Mouse (Mus musculus) ovary, postnatal 14 days (tissue): ENCODE results near the gene Gpr137b.
"Not testable (repeated sequence)": the region's sequence is repeated elsewhere in the genome, so short reads cannot be mapped to it uniquely, and the experiment has no call there.

Experiments used
- DNase-seq: peaks from one replicate; pipeline ENCODE4 v3.0.0; 2022; ENCODE audit warnings: low spot score

Gene Gpr137b

GRCm38 (mm10) chr13:13366371-13366770 lies 27.4 kb downstream of the Gpr137b start:
- DNase-seq, result not testable (repeated sequence)

GRCm38 (mm10) chr13:13363536-13363935 lies 30.3 kb downstream of the Gpr137b start:
- DNase-seq, result not testable (repeated sequence)

DNA sequence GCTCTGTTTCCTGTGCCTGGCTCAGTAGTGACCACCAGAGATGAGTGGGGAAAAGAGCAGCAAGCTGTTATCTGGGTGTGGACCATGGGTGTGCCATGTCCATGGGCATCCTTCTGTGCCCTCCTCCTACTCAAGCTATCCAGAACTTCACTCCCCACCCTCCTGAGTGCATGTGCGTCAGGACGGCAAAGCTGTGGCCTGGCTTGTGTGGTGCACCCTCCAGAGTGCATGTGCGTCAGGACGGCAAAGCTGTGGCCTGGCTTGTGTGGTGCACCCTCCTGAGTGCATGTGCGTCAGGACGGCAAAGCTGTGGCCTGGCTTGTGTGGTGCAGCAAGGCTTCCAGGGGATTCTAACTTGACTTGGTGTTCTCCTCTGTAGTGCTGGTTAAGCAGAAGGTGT lies 31.6 kb downstream of the Gpr137b start:
- not testable (repeated sequence) for DNase-seq

DNA sequence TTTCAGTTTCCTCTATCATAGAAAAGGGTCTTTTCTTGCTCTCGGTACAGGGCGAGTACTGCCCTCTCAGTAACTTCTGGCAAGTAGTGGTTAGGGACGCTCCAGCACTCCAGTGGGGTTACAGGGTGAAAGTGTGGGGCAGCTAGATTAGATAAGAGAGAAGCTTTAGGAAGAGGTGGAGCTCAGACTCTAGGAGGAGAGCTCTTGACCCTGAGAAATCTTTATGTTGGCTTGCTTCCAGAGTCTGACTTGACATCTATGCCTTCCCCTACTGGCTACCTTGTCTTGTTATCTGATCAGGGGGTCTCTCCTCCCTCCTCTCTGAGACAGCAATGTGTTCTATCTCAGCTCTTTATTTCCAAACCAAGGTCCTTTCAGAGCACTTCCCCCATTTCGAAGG lies 33.8 kb downstream of the Gpr137b start:
- not testable (repeated sequence) for DNase-seq

GRCm38 (mm10) chr13:13358602-13359001 lies 35.2 kb downstream of the Gpr137b start:
- not testable (repeated sequence) for DNase-seq

GRCm38 (mm10) chr13:13358097-13358496 lies 35.7 kb downstream of the Gpr137b start:
- DNase-seq, result not testable (repeated sequence)

DNA sequence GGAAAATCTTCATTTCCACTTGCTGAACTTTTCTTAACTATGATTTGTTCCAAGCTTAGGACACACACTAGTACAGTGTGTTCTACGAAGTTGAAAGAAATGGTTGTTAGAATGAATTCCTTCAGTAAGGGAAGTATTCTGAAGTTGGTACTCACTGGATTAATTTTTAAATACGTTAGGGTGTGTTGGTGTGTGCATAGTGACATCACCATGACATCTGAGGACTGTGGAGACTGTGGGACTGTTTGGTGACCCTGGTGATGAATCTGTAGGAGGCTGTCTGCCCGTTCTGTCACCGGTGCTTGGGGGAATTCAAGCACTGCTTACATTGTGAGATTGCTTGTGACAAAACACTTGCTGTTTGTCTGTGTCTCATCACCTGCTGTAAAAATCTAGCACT lies 41.7 kb downstream of the Gpr137b start:
- DNase-seq, result not testable (repeated sequence)

GRCm38 (mm10) chr13:13350681-13351080 lies 43.1 kb downstream of the Gpr137b start:
- DNase-seq, result not testable (repeated sequence)

DNA sequence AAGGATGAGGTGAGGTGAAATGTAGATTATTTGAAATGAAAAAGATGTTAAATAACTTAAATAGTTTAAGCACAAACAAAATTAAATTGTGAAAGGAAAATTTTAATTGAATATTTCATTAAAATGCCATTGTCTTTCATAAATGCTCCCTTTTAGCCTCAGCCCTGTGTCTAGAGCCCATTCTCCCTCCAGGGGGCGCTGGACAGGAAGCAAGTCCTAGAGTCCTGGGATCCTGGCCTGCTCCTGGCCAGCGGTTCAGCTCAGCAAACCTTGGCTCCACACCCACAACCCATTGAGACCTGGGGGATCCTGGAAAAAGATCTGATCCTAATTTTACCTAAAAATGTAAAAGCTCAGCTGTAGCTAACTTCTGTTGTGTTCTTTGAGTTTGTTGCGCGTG lies 44.5 kb downstream of the Gpr137b start:
- peak; percentile 38 for DNase-seq

DNA sequence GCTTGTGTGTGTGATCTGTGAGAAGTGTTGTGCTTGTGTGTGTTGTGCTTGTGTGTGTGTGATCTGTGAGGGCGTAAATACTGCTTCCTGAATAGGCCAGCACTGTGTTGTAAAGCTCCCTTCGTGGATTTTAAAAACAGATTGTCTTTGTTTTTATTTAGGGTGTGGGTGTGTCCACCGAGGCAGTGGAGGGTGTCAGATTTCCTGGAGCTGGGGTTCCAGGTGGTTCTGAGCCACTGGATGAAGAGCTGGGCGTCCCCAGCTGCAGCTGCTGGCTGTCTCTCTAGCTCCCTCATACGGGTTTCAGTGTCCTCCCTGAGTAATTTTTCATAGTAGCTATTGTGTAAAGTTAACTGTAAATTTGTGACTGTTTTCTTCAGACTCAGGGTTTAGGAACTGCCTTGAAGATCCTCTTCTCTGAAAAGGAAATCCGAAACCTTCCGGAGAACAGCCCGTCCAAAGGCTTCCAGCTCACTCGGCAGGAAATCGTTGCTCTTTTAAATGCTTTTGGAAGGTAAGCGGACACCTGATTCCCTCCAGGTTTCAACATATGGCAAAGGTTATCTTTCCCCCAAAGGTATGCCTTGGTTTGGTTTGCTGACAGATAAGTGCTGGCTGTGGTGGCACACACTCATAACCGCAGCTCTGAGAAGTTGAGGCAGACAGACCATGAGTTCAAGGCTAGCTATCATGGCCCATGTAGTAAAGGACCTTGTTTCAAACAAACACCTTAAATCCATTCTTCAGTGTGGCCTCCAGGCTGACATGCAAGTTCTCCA lies 46.0 kb downstream of the Gpr137b start:
- DNase-seq, result peak; percentile 7

DNA sequence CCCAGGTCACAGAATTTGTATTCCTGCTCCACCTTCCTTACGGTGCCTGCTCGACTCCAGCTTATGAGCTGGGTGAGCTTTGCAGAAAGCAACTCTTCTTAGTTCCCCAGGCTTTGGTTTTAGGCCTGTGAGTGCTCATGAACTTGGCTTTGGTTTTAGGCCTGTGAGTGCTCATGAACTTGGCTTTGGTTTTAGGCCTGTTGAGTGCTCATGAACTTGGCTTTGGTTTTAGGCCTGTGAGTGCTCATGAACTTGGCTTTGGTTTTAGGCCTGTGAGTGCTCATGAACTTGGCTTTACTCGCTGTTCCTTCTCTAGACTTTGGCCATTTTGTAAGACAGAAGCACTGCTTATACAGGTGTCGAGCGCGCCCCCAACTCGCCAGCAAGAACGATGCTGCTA lies 56.5 kb downstream of the Gpr137b start:
- DNase-seq, result not testable (repeated sequence)

- peak; percentile 52 for DNase-seq
These were observed 64.9 kb downstream of the Gpr137b start for GRCm38 (mm10) chr13:13328876-13329275.
